Mouse (Mus musculus) olfactory bulb, adult 2 months (tissue): ENCODE data around the gene Rapgef2.

ENCODE experiments used
- CTCF ChIP-seq: fragments of 200-500 bp; IDR thresholded peaks from 2 replicates; pipeline ENCODE4 v1.5.1; 2012; ENCODE audit warnings: low read depth, mild to moderate bottlenecking, low read length, moderate library complexity; ENCODE audit not compliant: insufficient read depth
- POLR2A ChIP-seq: fragments of 200-500 bp; IDR thresholded peaks from 2 replicates; pipeline ENCODE4 v1.6.1; 2012; ENCODE audit warnings: mild to moderate bottlenecking, low read depth, low read length, moderate library complexity; ENCODE audit not compliant: insufficient read depth

DNA sequence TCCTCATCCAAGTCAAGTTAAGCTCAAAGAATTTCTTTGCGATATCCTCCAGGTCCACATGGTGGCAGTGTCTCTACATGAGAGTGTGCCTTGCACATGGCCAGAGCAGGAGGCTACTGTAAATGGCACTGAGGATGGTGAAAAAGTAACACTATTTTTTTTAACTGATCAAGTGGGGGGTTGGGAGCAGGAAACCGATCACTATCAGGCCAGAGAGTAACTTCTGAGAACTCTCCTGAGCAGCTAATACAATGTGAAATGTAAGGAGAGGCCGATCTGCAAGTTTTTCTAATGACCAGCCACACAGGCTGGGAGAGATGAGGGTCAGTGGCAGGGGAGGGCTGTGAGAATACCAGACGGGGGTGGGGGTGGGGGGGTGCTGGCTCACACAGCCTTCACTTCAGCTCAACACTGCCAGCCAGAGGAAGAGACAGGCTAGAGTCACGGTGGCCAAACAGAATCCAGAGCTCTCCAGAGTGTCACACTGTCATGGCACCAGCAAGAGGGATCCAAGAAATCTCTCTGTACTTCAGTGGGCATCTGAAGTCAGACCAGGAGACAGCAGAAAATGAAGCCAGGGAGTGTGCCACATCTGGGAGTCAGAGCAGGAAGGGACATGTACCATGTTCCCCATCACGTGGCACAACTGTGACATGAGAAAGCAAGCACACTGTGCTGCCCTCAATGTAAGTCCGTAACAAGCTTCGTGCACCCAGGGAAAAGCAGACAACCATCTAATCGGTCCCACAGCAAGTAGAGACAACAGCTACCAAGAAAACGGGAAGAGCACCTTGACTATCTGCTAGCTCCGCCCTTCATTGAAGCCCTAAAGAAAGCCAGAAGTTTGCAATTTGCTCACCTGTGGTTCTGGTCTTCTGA is 83.8 kb downstream of the Rapgef2 start:
- no peak for TF ChIP-seq CTCF
- no peak for TF ChIP-seq POLR2A
